Mouse (Mus musculus) stomach, embryonic 16.5 days (tissue): Measurements from ENCODE around the gene Chd4. TPM values are rescaled to one million over a fixed set of nuclear protein-coding genes. Genes with fewer than 3 reads are reported as not detected.
"Not testable (repeated sequence)": the region's sequence is repeated elsewhere in the genome, so short reads cannot be mapped to it uniquely, and the experiment has no call there.

Experiments used
- ATAC-seq: fragments of 200-750 bp; cut with Nextera tagmentation; 2 replicates; pipeline ENCODE4 v1.8.0; 2017; ENCODE audit warnings: moderate number of reproducible peaks, moderate TSS enrichment; ENCODE audit not compliant: insufficient read depth, low FRiP score
- H3K27ac ChIP-seq: fragments of 300-500 bp; sonication (generic); 2 replicates; pipeline ENCODE4 v1.5.1; 2014; ENCODE audit warnings: low read length
- H3K27me3 ChIP-seq: fragments of 300-500 bp; sonication (generic); 2 replicates; pipeline ENCODE4 v1.6.1; 2014; ENCODE audit warnings: low read length, control low read depth, mixed read lengths; ENCODE audit not compliant: control insufficient read depth, insufficient read depth
- H3K36me3 ChIP-seq: fragments of 300-500 bp; sonication (generic); 2 replicates; pipeline ENCODE4 v1.6.1; 2014; ENCODE audit warnings: low read length; ENCODE audit not compliant: control insufficient read depth, insufficient read depth
- H3K4me1 ChIP-seq: fragments of 300-500 bp; sonication (generic); 2 replicates; pipeline ENCODE4 v1.6.1; 2014; ENCODE audit warnings: low read length, control low read depth, mixed read lengths; ENCODE audit not compliant: control insufficient read depth, insufficient read depth
- H3K4me2 ChIP-seq: fragments of 300-500 bp; sonication (generic); 2 replicates; pipeline ENCODE4 v1.6.1; 2014; ENCODE audit warnings: low read depth, low read length, mixed read lengths
- H3K4me3 ChIP-seq: fragments of 300-500 bp; sonication (generic); replicated peaks from 2 replicates; pipeline ENCODE4 v1.5.1; 2014; ENCODE audit warnings: mild to moderate bottlenecking, low read length
- H3K9ac ChIP-seq: fragments of 300-500 bp; sonication (generic); 2 replicates; pipeline ENCODE4 v1.6.1; 2014; ENCODE audit warnings: low read length
- H3K9me3 ChIP-seq: fragments of 300-500 bp; sonication (generic); replicated peaks from 2 replicates; pipeline ENCODE4 v1.6.1; 2016; ENCODE audit warnings: low read length, control low read depth; ENCODE audit not compliant: control insufficient read depth
- WGBS: fragments of 180-500 bp; shearing (Covaris S2); extraction: QIAGEN DNeasy Blood & Tissue Kit; methylation state at CpG from one replicate; pipeline ENCODE4 v1.1.7; 2014; 5-methylcytosine and 5-hydroxymethylcytosine counted together
- polyA plus RNA-seq: library from polyadenylated mRNA; unstranded; fragments of >200 nt; fragmentation: Nextera tagmentation; extraction: Ambion mirVana; gene quantifications from 2 replicates; pipeline ENCODE4 v1.2.1, GENCODE M21; 2015

Gene Chd4
- polyA plus RNA-seq = 42.6 and 46.3 TPM in 2 replicates

DNA sequence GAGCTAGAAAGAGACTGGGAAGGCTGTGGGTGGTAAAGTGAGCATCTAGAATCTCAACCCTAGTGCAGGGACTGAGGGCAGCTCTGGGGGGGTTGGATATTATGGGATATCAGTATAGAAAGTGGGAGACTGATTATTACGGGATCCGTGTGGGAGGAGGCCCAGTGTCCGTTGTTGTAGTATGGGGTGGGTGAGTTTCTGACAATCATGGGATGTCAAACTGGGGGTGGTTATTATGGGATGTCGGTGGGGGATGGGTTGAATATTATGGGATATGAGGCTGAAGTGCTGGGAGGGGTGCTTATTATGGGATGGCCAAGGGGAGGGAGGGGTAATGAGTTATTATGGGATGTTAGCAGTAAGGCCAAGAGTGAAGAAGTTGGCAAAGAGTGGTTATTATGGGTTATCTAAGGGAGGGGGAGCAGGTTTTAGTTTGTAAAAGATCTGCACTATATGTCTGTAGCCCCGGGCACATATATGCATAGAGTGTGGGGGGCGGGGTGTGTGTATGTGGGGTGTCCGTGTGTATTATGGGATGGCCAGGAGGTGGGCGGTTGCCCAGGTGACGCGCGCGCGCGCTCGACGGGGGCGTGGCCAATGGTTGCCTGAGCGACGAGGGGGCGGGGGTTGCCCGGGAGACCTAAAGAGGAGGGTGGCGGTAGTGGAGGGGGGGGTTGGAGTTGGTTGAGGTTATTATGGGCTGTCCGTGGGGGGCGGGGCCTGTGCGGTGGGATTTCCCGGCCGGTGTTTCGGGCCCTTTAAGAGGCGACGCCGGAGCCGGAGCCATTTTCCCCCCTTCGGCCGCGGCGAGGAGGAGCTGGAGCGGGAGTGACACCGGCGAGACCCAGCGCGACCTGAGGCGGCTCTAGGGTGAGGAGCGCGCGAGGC, at the start of gene Chd4:
Gene Chd4, plus strand, starts transcription at position 591 of the 888 bp plus-strand sequence.
- no peaks in the 10 kb centered on the region for H3K9me3 ChIP-seq
- H3K27me3 ChIP-seq = no peaks in the 10 kb centered on the region
- H3K36me3 ChIP-seq = peaks cover 7% of the 10 kb centered on the region; the same call in 1 of the 2 replicates
- H3K9ac ChIP-seq = peak within 1 kb of the TSS; percentile 95
- peaks cover 36% of the 10 kb centered on the region for H3K4me1 ChIP-seq
- peak; percentile 83 for ATAC-seq
- H3K27ac ChIP-seq = peak within 1 kb of the TSS; percentile 98
- WGBS = 1% methylated on average over 43 of the region's 45 CpGs
- peak within 1 kb of the TSS; percentile 96 for H3K4me2 ChIP-seq
- peak within 1 kb of the TSS; percentile 96 for H3K4me3 ChIP-seq

DNA sequence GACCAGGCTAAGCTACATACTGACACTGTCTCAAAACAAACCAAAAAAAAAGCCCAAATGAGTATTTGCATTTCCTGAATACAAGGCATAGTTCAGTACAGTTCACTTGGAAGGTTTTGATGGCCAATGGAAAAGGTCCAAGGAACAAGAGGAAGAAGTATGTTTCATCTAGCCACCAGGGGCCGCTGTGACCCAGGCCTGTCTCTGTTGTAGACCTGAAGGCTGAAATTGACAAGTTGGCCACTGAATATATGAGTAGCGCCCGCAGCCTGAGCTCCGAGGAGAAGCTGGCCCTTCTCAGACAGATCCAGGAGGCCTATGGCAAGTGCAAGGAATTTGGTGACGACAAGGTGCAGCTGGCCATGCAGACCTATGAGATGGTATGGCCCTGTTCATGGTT, 49.1 kb upstream of the Chd4 start:
- H3K4me2 ChIP-seq = no peak overlapping the region
- no peak overlapping the region for H3K27ac ChIP-seq
- 26% methylated on average over 5 of the region's 5 CpGs for WGBS
- H3K36me3 ChIP-seq = peaks cover 22% of the 10 kb centered on the region
- no peak overlapping the region for H3K4me3 ChIP-seq
- no peaks in the 10 kb centered on the region for H3K4me1 ChIP-seq
- no peak overlapping the region for H3K9ac ChIP-seq
- no peaks in the 10 kb centered on the region for H3K27me3 ChIP-seq
- no peaks in the 10 kb centered on the region for H3K9me3 ChIP-seq
- peak; percentile 52; the same call in 1 of the 2 replicates for ATAC-seq

DNA sequence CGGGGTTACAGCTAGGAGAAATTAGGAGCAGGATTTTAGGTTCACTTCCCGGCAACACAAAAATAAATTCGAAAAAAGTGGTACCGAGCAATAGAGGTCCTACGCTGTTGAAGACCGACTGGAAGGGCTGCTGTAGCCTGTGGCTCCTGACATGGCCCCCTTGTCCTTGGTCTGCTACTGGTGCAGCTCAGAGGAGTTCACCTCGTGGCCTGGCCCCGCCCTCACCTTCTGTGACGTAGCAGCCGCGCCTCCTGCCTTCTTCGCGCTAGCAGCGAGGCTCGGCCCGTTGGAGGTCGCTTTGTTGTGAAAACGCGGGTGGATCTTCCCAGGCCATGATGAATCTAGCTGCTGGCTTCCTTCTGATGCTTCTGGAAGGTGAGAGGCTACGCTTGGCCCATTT, 46.1 kb upstream of the Chd4 start, which contains the start of gene Acrbp:
Gene Acrbp, plus strand, starts transcription at position 12 of the 400 bp plus-strand sequence.
- no peak for ATAC-seq
- 34% methylated on average over 20 of the region's 20 CpGs for WGBS
- Histone ChIP-seq H3K9ac (no peak within 1 kb of the TSS), H3K4me2 (no peak within 1 kb of the TSS), H3K36me3 (peaks cover 14% of the 10 kb centered on the region; the same call in 1 of the 2 replicates), H3K9me3 (no peaks in the 10 kb centered on the region), H3K4me1 (no peaks in the 10 kb centered on the region), H3K4me3 (no peak within 1 kb of the TSS), H3K27me3 (no peaks in the 10 kb centered on the region), H3K27ac (no peak within 1 kb of the TSS)

DNA sequence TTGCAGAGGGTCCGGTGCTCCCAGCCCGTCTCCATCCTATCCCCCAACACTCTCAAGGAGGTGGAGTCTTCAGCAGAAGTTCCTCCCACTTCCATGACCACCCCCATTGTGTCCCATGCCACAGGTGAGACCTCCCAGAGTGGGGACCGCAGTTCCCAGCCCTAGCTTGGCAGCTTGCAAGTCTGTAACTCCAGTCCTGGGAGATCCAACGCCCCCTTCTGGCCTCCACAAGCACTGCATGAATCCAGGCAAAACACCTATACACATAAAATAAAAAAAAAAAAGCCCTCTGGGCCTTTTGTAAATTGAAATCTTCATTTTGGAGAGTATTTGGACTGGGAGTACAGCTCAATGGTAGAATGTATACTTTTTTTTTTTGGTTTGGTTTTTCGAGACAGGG, 44.5 kb upstream of the Chd4 start:
- WGBS = 56% methylated on average over 5 of the region's 5 CpGs
- Histone ChIP-seq H3K9me3 (no peaks in the 10 kb centered on the region), H3K27ac (no peak overlapping the region), H3K27me3 (no peaks in the 10 kb centered on the region), H3K4me3 (no peak overlapping the region), H3K9ac (no peak overlapping the region), H3K4me2 (no peak overlapping the region), H3K36me3 (peaks cover 11% of the 10 kb centered on the region; the same call in 1 of the 2 replicates), H3K4me1 (no peaks in the 10 kb centered on the region)
- no peak for ATAC-seq

DNA sequence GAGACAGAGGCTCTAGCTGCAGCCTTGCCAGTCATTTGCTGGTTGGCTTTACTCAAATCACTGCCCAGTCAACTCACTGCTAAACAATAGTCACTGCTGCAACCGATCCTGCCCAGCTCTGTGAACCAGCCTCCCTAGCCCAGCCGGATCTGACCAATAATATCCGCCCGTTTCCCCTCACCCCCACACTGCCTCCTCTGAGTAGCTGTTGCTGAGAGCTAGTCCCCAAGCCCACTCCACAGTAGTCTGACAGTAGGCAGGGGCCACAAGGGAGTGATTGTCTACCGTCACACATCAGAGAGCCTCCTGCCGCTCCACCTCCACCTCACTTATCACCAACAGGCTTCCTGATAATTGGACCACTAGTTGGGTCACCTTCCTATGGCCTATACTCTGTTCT, 34.3 kb upstream of the Chd4 start:
- Histone ChIP-seq H3K9ac (no peak overlapping the region), H3K4me1 (no peaks in the 10 kb centered on the region), H3K4me2 (no peak overlapping the region), H3K27ac (no peak overlapping the region), H3K4me3 (no peak overlapping the region), H3K36me3 (no peaks in the 10 kb centered on the region), H3K27me3 (no peaks in the 10 kb centered on the region), H3K9me3 (no peaks in the 10 kb centered on the region)
- 41% methylated on average over 6 of the region's 6 CpGs for WGBS
- no peak for ATAC-seq

DNA sequence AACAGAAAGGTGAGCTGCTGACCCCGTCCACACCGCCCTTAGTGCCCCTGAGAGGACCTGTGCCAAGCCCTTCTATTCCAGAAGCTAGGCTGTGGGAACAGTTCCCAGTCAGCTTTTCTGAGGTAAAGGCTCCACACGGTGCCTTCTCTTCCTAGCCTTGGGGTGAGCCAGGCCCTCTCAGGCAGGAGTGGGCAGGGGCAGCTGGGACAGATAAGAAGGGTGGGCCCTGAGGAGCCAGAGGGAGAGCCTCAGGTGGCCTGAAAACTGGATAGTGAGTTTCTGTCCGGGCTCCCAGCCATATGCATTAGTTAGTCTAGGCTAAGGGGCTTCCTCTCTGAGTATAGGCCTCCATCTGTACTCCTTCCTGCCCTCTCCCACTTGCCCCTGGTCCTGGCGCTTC, 33.3 kb upstream of the Chd4 start:
- Histone ChIP-seq H3K36me3 (no peaks in the 10 kb centered on the region), H3K9me3 (no peaks in the 10 kb centered on the region), H3K27ac (no peak overlapping the region), H3K4me1 (no peaks in the 10 kb centered on the region), H3K4me2 (no peak overlapping the region), H3K4me3 (no peak overlapping the region), H3K9ac (no peak overlapping the region), H3K27me3 (no peaks in the 10 kb centered on the region)
- no peak for ATAC-seq
- 79% methylated on average over 5 of the region's 5 CpGs for WGBS

DNA sequence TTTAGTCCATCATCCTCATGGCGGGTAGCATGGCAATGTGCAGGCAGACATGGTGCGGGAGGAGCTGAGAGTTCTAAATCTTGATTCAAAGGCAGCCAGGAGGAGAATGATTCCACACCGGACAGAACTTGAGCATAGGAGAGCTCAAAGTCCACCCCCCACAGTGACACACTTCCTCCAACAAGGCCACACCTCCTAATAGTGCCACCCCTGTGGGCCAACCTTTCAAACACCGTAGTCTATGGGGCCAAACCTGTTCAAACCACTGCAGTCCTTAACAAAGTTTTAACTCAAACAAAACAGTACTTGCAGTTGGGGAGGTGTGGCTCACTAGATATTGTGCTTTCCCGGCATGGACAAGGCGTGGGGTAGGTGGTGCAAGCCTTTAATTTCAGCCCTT, 31.9 kb upstream of the Chd4 start:
- Histone ChIP-seq H3K4me1 (no peaks in the 10 kb centered on the region), H3K27me3 (no peaks in the 10 kb centered on the region), H3K36me3 (no peaks in the 10 kb centered on the region), H3K9me3 (no peaks in the 10 kb centered on the region), H3K4me2 (no peak overlapping the region), H3K4me3 (no peak overlapping the region), H3K27ac (no peak overlapping the region), H3K9ac (no peak overlapping the region)
- no peak for ATAC-seq
- 66% methylated on average over 6 of the region's 6 CpGs for WGBS

DNA sequence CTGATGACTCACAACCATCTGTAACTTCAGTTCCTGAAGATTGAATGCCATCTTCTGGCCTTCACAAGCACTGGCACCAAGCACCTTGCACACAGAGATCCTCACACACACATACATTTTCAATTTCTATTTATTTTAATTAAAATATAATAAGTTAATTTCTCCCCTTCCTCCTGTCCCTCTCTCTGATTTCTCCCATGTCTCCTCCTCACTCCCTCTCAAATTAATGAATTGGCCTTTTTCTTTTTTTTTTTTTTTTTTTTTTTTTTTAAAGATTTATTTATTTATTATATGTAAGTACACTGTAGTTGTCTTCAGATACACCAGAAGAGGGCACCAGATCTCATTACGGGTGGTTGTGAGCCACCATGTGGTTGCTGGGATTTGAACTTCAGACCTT, 30.6 kb upstream of the Chd4 start:
- H3K4me1 ChIP-seq, H3K27me3 ChIP-seq, H3K36me3 ChIP-seq, H3K4me3 ChIP-seq, ATAC-seq, H3K4me2 ChIP-seq, H3K9me3 ChIP-seq, H3K9ac ChIP-seq, H3K27ac ChIP-seq: not testable (repeated sequence)
- WGBS = no CpG with 5 or more reads among the region's 1 CpGs

DNA sequence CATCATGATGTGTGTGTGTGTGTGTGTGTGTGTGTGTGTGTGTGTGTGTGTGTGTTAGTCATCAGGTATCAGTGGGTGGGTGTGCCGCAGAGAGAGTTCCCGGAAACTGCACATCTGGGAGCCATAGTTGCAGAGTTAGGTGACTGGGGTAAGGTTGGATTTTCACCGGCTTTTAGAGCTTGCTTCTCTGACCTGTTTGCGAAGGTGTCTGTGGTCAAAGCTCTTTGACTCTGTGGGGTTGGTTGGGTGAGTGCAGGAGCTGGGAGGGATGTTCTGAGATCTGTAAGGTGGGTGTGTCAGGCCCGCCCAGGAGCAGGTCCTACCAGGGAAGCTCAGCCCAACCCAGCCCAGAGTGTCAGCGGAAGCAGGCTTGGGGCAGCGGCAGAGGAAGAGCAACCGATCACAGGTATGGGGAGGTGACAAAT, 28.2 kb upstream of the Chd4 start, which contains the start of gene Lpar5:
Gene Lpar5, plus strand, starts transcription at position 350 of the 425 bp plus-strand sequence.
- Histone ChIP-seq H3K4me1 (peaks cover 8% of the 10 kb centered on the region; the same call in 1 of the 2 replicates), H3K9me3 (no peaks in the 10 kb centered on the region), H3K4me3 (peak within 1 kb of the TSS; percentile 33), H3K27me3 (no peaks in the 10 kb centered on the region), H3K36me3 (no peaks in the 10 kb centered on the region), H3K27ac (peak within 1 kb of the TSS; percentile 39; the same call in 1 of the 2 replicates), H3K9ac (peak within 1 kb of the TSS; percentile 50), H3K4me2 (peak within 1 kb of the TSS; percentile 13; the same call in 1 of the 2 replicates)
- WGBS = 37% methylated on average over 8 of the region's 8 CpGs
- 0 out of 2 replicates have a peak, but pooled peaks have one; percentile 27 for ATAC-seq
